Mouse (Mus musculus) midbrain, embryonic 12.5 days (tissue): ENCODE data around the gene Zfhx3. TPM values are rescaled to one million over a fixed set of nuclear protein-coding genes. Genes with fewer than 3 reads are reported as not detected.
A peak's percentile ranks its signal among the peaks of the same experiment; 100 is the strongest.

Source experiments
- ATAC-seq: fragments of 200-750 bp; cut with Nextera tagmentation; 2 replicates; pipeline ENCODE4 v1.8.0; 2017; ENCODE audit warnings: low read depth, moderate TSS enrichment, moderate library complexity; ENCODE audit not compliant: low FRiP score
- H3K27ac ChIP-seq: fragments of 300-500 bp; sonication (generic); replicated peaks from 2 replicates; pipeline ENCODE4 v1.5.1; 2016; ENCODE audit warnings: mild to moderate bottlenecking
- H3K27me3 ChIP-seq: fragments of 300-500 bp; sonication (generic); 2 replicates; pipeline ENCODE4 v1.6.1; 2016; ENCODE audit warnings: mild to moderate bottlenecking
- H3K36me3 ChIP-seq: fragments of 300-500 bp; sonication (generic); 2 replicates; pipeline ENCODE4 v1.6.1; 2016
- H3K4me1 ChIP-seq: fragments of 300-500 bp; sonication (generic); 2 replicates; pipeline ENCODE4 v1.6.1; 2016
- H3K4me2 ChIP-seq: fragments of 300-500 bp; sonication (generic); replicated peaks from 2 replicates; pipeline ENCODE4 v1.6.1; 2016; ENCODE audit warnings: mild to moderate bottlenecking, moderate library complexity
- H3K4me3 ChIP-seq: fragments of 300-500 bp; sonication (generic); 2 replicates; pipeline ENCODE4 v1.5.1; 2016; ENCODE audit warnings: mild to moderate bottlenecking
- H3K9ac ChIP-seq: fragments of 300-500 bp; sonication (generic); replicated peaks from 2 replicates; pipeline ENCODE4 v1.6.1; 2016; ENCODE audit warnings: mild to moderate bottlenecking, moderate library complexity
- H3K9me3 ChIP-seq: fragments of 300-500 bp; sonication (generic); 2 replicates; pipeline ENCODE4 v1.6.1; 2016; ENCODE audit warnings: mild to moderate bottlenecking
- WGBS: fragments of 180-500 bp; shearing (Covaris S2); methylation state at CpG from one replicate; pipeline ENCODE4 v1.1.7; 2016; 5-methylcytosine and 5-hydroxymethylcytosine counted together
- polyA plus RNA-seq: library from polyadenylated mRNA; unstranded; fragments of >200 nt; fragmentation: Nextera tagmentation; extraction: Ambion mirVana; gene quantifications from 2 replicates; pipeline ENCODE4 v1.2.1, GENCODE M21; 2016

Zfhx3 gene
- polyA plus RNA-seq, 1 experiment from 2014 or later: 48.9 TPM

GRCm38 (mm10) chr8:108024331-108024730, 81.9 kb downstream of the Zfhx3 start:
- Histone ChIP-seq H3K27ac (no peak overlapping the region), H3K4me3 (no peak overlapping the region), H3K4me1 (no peaks in the 10 kb centered on the region; the same call in 1 of the 2 replicates), H3K9me3 (peaks cover 5% of the 10 kb centered on the region; the same call in 1 of the 2 replicates), H3K27me3 (no peaks in the 10 kb centered on the region), H3K9ac (no peak overlapping the region), H3K36me3 (no peaks in the 10 kb centered on the region), H3K4me2 (no peak overlapping the region)
- 75% methylated on average over 4 of the region's 4 CpGs for WGBS
- ATAC-seq: no peak

- Histone ChIP-seq H3K4me3 (no peak overlapping the region), H3K27ac (no peak overlapping the region), H3K9me3 (peaks cover 5% of the 10 kb centered on the region; the same call in 1 of the 2 replicates), H3K9ac (no peak overlapping the region), H3K4me1 (no peaks in the 10 kb centered on the region; the same call in 1 of the 2 replicates), H3K36me3 (no peaks in the 10 kb centered on the region), H3K27me3 (no peaks in the 10 kb centered on the region), H3K4me2 (no peak overlapping the region)
- no peak for ATAC-seq
- 93% methylated on average over 2 of the region's 2 CpGs for WGBS
These were observed 82.8 kb downstream of the Zfhx3 start for GRCm38 (mm10) chr8:108025249-108025648.

- Histone ChIP-seq H3K9me3 (peaks cover 5% of the 10 kb centered on the region; the same call in 1 of the 2 replicates), H3K27ac (no peak overlapping the region), H3K4me1 (no peaks in the 10 kb centered on the region; the same call in 1 of the 2 replicates), H3K27me3 (no peaks in the 10 kb centered on the region), H3K36me3 (no peaks in the 10 kb centered on the region), H3K4me3 (no peak overlapping the region), H3K4me2 (0 out of 2 replicates have a peak overlapping the region, but pooled peaks have one; percentile 13), H3K9ac (no peak overlapping the region)
- ATAC-seq: no peak
- WGBS: 82% methylated on average over 11 of the region's 11 CpGs
These were observed 84.4 kb downstream of the Zfhx3 start for GRCm38 (mm10) chr8:108026557-108027440.

- no peak overlapping the region for H3K27ac ChIP-seq
- H3K9ac ChIP-seq: no peak overlapping the region
- H3K4me3 ChIP-seq: no peak overlapping the region
- peak overlapping the region; percentile 13 for H3K4me2 ChIP-seq
- no peaks in the 10 kb centered on the region for H3K27me3 ChIP-seq
- H3K4me1 ChIP-seq: no peaks in the 10 kb centered on the region; the same call in 1 of the 2 replicates
- 59% methylated on average over 20 of the region's 20 CpGs for WGBS
- no peaks in the 10 kb centered on the region for H3K36me3 ChIP-seq
- no peak for ATAC-seq
- peaks cover 5% of the 10 kb centered on the region; the same call in 1 of the 2 replicates for H3K9me3 ChIP-seq
These were observed 85.1 kb downstream of the Zfhx3 start for GRCm38 (mm10) chr8:108027561-108028025.

- H3K4me3 ChIP-seq: no peak overlapping the region
- no peaks in the 10 kb centered on the region for H3K27me3 ChIP-seq
- ATAC-seq: no peak
- peaks cover 5% of the 10 kb centered on the region; the same call in 1 of the 2 replicates for H3K9me3 ChIP-seq
- H3K9ac ChIP-seq: no peak overlapping the region
- 58% methylated on average over 8 of the region's 8 CpGs for WGBS
- no peak overlapping the region for H3K4me2 ChIP-seq
- no peaks in the 10 kb centered on the region; the same call in 1 of the 2 replicates for H3K4me1 ChIP-seq
- H3K27ac ChIP-seq: no peak overlapping the region
- H3K36me3 ChIP-seq: no peaks in the 10 kb centered on the region
These were observed 86.0 kb downstream of the Zfhx3 start for GRCm38 (mm10) chr8:108028440-108028839.

GRCm38 (mm10) chr8:108031159-108031558, 88.7 kb downstream of the Zfhx3 start:
- no peaks in the 10 kb centered on the region for H3K27me3 ChIP-seq
- no peak overlapping the region for H3K4me3 ChIP-seq
- no peak for ATAC-seq
- H3K4me1 ChIP-seq: no peaks in the 10 kb centered on the region; the same call in 1 of the 2 replicates
- no peaks in the 10 kb centered on the region for H3K9me3 ChIP-seq
- 90% methylated on average over 3 of the region's 3 CpGs for WGBS
- H3K9ac ChIP-seq: no peak overlapping the region
- no peak overlapping the region for H3K4me2 ChIP-seq
- no peak overlapping the region for H3K27ac ChIP-seq
- no peaks in the 10 kb centered on the region for H3K36me3 ChIP-seq

GRCm38 (mm10) chr8:108034070-108034469, 91.6 kb downstream of the Zfhx3 start:
- Histone ChIP-seq H3K36me3 (no peaks in the 10 kb centered on the region), H3K4me2 (no peak overlapping the region), H3K4me3 (no peak overlapping the region), H3K9ac (no peak overlapping the region), H3K4me1 (no peaks in the 10 kb centered on the region), H3K27me3 (no peaks in the 10 kb centered on the region), H3K27ac (no peak overlapping the region), H3K9me3 (no peaks in the 10 kb centered on the region)
- no peak for ATAC-seq
- WGBS: 71% methylated on average over 3 of the region's 3 CpGs

GRCm38 (mm10) chr8:108034726-108035125, 92.3 kb downstream of the Zfhx3 start:
- WGBS: 78% methylated on average over 6 of the region's 6 CpGs
- no peaks in the 10 kb centered on the region for H3K27me3 ChIP-seq
- ATAC-seq: no peak
- H3K4me1 ChIP-seq: no peaks in the 10 kb centered on the region
- H3K9me3 ChIP-seq: no peaks in the 10 kb centered on the region
- H3K4me2 ChIP-seq: no peak overlapping the region
- no peaks in the 10 kb centered on the region for H3K36me3 ChIP-seq
- H3K9ac ChIP-seq: no peak overlapping the region
- no peak overlapping the region for H3K27ac ChIP-seq
- no peak overlapping the region for H3K4me3 ChIP-seq

- WGBS: 83% methylated on average over 4 of the region's 4 CpGs
- Histone ChIP-seq H3K4me2 (no peak overlapping the region), H3K9ac (no peak overlapping the region), H3K27ac (no peak overlapping the region), H3K27me3 (no peaks in the 10 kb centered on the region), H3K9me3 (no peaks in the 10 kb centered on the region), H3K4me1 (no peaks in the 10 kb centered on the region), H3K36me3 (no peaks in the 10 kb centered on the region), H3K4me3 (no peak overlapping the region)
- ATAC-seq: no peak
These were observed 101.2 kb downstream of the Zfhx3 start for GRCm38 (mm10) chr8:108043618-108044017.

- Histone ChIP-seq H3K9ac (no peak overlapping the region), H3K27ac (no peak overlapping the region), H3K9me3 (no peaks in the 10 kb centered on the region), H3K4me2 (no peak overlapping the region), H3K36me3 (no peaks in the 10 kb centered on the region), H3K4me3 (no peak overlapping the region), H3K4me1 (no peaks in the 10 kb centered on the region), H3K27me3 (no peaks in the 10 kb centered on the region)
- ATAC-seq: no peak
- 81% methylated on average over 3 of the region's 3 CpGs for WGBS
These were observed 101.7 kb downstream of the Zfhx3 start for GRCm38 (mm10) chr8:108044185-108044584.

GRCm38 (mm10) chr8:108056241-108056640, 113.8 kb downstream of the Zfhx3 start:
- Histone ChIP-seq H3K27ac (no peak overlapping the region), H3K9ac (no peak overlapping the region), H3K4me1 (peaks cover 11% of the 10 kb centered on the region; the same call in 1 of the 2 replicates), H3K4me2 (no peak overlapping the region), H3K4me3 (no peak overlapping the region), H3K36me3 (no peaks in the 10 kb centered on the region), H3K9me3 (no peaks in the 10 kb centered on the region), H3K27me3 (no peaks in the 10 kb centered on the region)
- 42% methylated on average over 5 of the region's 5 CpGs for WGBS
- ATAC-seq: no peak

GRCm38 (mm10) chr8:108061972-108062371, 119.5 kb downstream of the Zfhx3 start:
- Histone ChIP-seq H3K27me3 (no peaks in the 10 kb centered on the region), H3K4me1 (no peaks in the 10 kb centered on the region), H3K27ac (no peak overlapping the region), H3K4me3 (no peak overlapping the region), H3K4me2 (no peak overlapping the region), H3K9ac (no peak overlapping the region), H3K9me3 (no peaks in the 10 kb centered on the region), H3K36me3 (no peaks in the 10 kb centered on the region)
- no peak for ATAC-seq
- 86% methylated on average over 12 of the region's 12 CpGs for WGBS
